Mouse (Mus musculus): ENCODE data around the gene Trub1. TPM values are rescaled to one million over a fixed set of nuclear protein-coding genes. Genes with fewer than 3 reads are reported as not detected.

Gene Trub1
- 20.6 and 24.1 TPM in 2 replicates for polyA plus RNA-seq (2015; fragmentation: Nextera tagmentation; extraction: Ambion mirVana)

DNA sequence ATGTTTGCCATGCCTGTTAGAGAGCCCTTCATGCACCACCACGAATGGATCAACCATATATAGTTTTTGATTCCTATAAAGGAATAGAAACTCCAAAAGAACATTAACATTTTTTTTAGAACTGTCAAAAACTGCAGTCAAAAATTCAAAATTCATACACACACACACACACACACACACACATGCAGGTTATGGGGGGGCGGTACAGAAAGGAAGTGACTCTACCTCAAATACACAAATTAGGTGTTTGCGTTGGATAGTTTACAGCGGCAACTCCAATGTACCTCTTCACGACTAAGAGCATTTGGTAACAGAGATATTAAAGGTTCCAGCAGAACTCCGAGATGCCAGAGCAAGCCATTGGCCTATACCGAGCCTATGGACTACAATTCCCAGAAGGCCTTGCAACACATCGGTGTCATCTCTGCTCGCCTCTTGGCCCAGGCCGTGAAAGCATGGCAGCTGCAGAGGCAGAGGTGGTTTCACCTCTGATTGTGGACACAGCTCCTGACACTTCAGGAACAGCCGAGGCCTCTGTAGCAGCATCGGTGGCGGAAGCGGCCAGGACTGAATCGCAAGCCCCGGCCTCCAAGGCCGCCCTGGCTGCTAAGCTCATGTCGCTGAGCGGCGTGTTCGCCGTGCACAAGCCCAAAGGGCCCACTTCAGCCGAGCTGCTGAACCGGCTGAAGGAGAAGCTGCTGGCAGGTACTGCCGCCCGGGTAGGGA, at the start of gene Trub1:
Trub1 (plus strand) TSS at position 421 of the 726 bp plus-strand sequence.
- no peaks in the 10 kb centered on the region for H3K27me3 ChIP-seq (replicated peaks)
- peak within 1 kb of the TSS; percentile 62 for H3K4me2 ChIP-seq (replicated peaks)
- peak within 1 kb of the TSS; percentile 18; the same call in 1 of the 2 replicates for H3K27ac ChIP-seq
- peak within 1 kb of the TSS; percentile 68 for H3K4me3 ChIP-seq (replicated peaks)
- no peaks in the 10 kb centered on the region for H3K36me3 ChIP-seq
- peak within 1 kb of the TSS; percentile 74 for H3K9ac ChIP-seq
- 5% methylated on average over 26 of the region's 26 CpGs for WGBS
- H3K9me3 ChIP-seq, result no peaks in the 10 kb centered on the region
- peaks cover 9% of the 10 kb centered on the region; the same call in 1 of the 2 replicates for H3K4me1 ChIP-seq (replicated peaks)
- ATAC-seq, result peak; percentile 99

- Histone ChIP-seq H3K4me1 (replicated peaks) (peaks cover 9% of the 10 kb centered on the region; the same call in 1 of the 2 replicates), H3K9me3 (no peaks in the 10 kb centered on the region), H3K27me3 (replicated peaks) (no peaks in the 10 kb centered on the region), H3K4me3 (replicated peaks) (no peak overlapping the region), H3K36me3 (no peaks in the 10 kb centered on the region), H3K27ac (0 out of 2 replicates have a peak overlapping the region, but pooled peaks have one; percentile 20), H3K4me2 (replicated peaks) (peak overlapping the region; percentile 33), H3K9ac (no peak overlapping the region)
- 11% methylated on average over 24 of the region's 24 CpGs for WGBS
- peak; percentile 90 for ATAC-seq
Measured at GRCm38 (mm10) chr19:57403700-57404501, 48.8 kb upstream of the Trub1 start.

- peak overlapping the region; percentile 31; the same call in 1 of the 2 replicates for H3K4me2 ChIP-seq (replicated peaks)
- ATAC-seq, result peak; percentile 31
- no peak overlapping the region for H3K9ac ChIP-seq
- no peak overlapping the region for H3K27ac ChIP-seq
- no peak overlapping the region for H3K4me3 ChIP-seq (replicated peaks)
- H3K4me1 ChIP-seq (replicated peaks), result peaks cover 9% of the 10 kb centered on the region; the same call in 1 of the 2 replicates
- no peaks in the 10 kb centered on the region for H3K9me3 ChIP-seq
- WGBS, result 22% methylated on average over 9 of the region's 9 CpGs
- no peaks in the 10 kb centered on the region for H3K36me3 ChIP-seq
- no peaks in the 10 kb centered on the region for H3K27me3 ChIP-seq (replicated peaks)
Measured at GRCm38 (mm10) chr19:57404502-57404848, 48.2 kb upstream of the Trub1 start.

GRCm38 (mm10) chr19:57407947-57408346, 44.8 kb upstream of the Trub1 start:
- Histone ChIP-seq H3K4me1 (replicated peaks) (peaks cover 21% of the 10 kb centered on the region), H3K9me3 (no peaks in the 10 kb centered on the region), H3K9ac (no peak overlapping the region), H3K27ac (no peak overlapping the region), H3K27me3 (replicated peaks) (no peaks in the 10 kb centered on the region), H3K4me3 (replicated peaks) (no peak overlapping the region), H3K4me2 (replicated peaks) (no peak overlapping the region), H3K36me3 (no peaks in the 10 kb centered on the region)
- no peak for ATAC-seq
- WGBS, result 96% methylated on average over 1 of the region's 1 CpGs

DNA sequence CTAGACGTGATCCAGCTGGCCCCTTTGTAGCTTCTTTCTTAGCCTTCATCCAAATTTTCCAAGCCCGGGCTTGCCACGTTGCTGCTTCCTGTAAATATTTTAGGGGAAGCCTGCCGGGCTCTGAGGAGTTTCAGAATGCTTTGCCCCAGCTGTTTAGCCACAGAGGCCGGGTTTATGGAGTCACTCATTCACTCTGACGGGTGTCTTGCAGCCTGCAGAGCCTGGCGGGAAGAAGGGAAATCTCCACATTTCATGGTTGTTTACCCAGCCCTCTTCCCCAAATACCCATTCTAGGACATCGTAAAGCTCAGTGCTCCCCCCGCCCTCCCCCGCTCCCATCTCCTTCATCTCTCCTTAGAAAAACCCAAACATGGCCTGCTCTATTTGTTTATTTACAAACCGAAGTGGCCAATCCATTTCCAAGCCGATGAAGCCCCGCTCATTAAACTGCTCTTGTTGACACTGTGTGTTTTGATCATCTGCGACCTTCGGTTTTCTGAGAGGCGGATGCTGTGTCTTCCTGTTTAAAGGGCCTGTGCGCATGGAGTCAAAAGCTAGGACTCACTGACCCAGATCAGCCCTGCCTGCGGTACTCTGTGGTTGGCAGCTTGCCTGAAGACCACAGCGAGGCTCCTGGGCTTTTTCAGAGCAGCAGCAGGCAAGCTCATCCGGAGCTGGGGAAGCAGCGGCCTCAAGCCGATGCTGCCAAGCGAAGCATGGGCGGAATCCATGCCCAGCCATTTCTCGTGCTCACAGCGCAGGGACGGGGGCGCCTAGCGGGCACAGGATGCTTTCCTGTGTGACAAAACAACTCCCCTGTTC, 41.1 kb upstream of the Trub1 start:
- Histone ChIP-seq H3K9me3 (no peaks in the 10 kb centered on the region), H3K4me3 (replicated peaks) (no peak overlapping the region), H3K4me2 (replicated peaks) (peak overlapping the region; percentile 50), H3K36me3 (no peaks in the 10 kb centered on the region), H3K27ac (peak overlapping the region; percentile 54), H3K27me3 (replicated peaks) (no peaks in the 10 kb centered on the region), H3K4me1 (replicated peaks) (peaks cover 15% of the 10 kb centered on the region), H3K9ac (peak overlapping the region; percentile 24)
- 11% methylated on average over 29 of the region's 29 CpGs for WGBS
- peak; percentile 80 for ATAC-seq

- Histone ChIP-seq H3K27me3 (replicated peaks) (no peaks in the 10 kb centered on the region), H3K9me3 (no peaks in the 10 kb centered on the region), H3K27ac (no peak overlapping the region), H3K9ac (no peak overlapping the region), H3K36me3 (no peaks in the 10 kb centered on the region), H3K4me3 (replicated peaks) (no peak overlapping the region), H3K4me1 (replicated peaks) (peaks cover 16% of the 10 kb centered on the region), H3K4me2 (replicated peaks) (no peak overlapping the region)
- 60% methylated on average over 3 of the region's 3 CpGs for WGBS
- ATAC-seq, result no peak
Measured at GRCm38 (mm10) chr19:57413170-57413569, 39.5 kb upstream of the Trub1 start.

DNA sequence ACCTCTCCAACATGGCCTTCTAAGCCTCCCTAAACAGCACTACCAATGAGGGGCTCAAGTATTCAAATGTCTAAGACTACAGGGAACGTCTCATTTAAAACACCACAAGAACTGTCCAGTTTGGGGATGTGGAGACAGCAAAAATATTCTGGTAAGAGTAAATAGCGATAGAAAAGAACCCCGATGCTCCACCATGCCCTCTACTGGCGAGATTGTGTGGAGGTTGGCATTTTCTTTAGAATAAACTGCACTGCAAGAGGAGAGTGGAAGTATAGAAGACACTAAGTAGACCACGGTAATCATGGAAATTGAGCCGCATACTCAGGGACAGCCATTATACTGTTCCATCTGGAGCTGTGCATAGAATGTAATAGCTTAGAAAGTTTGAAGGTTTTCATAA, 38.8 kb upstream of the Trub1 start:
- Histone ChIP-seq H3K36me3 (no peaks in the 10 kb centered on the region), H3K9me3 (no peaks in the 10 kb centered on the region), H3K9ac (no peak overlapping the region), H3K4me1 (replicated peaks) (peaks cover 16% of the 10 kb centered on the region), H3K4me2 (replicated peaks) (no peak overlapping the region), H3K27ac (no peak overlapping the region), H3K4me3 (replicated peaks) (no peak overlapping the region), H3K27me3 (replicated peaks) (no peaks in the 10 kb centered on the region)
- WGBS, result 86% methylated on average over 6 of the region's 6 CpGs
- ATAC-seq, result no peak

DNA sequence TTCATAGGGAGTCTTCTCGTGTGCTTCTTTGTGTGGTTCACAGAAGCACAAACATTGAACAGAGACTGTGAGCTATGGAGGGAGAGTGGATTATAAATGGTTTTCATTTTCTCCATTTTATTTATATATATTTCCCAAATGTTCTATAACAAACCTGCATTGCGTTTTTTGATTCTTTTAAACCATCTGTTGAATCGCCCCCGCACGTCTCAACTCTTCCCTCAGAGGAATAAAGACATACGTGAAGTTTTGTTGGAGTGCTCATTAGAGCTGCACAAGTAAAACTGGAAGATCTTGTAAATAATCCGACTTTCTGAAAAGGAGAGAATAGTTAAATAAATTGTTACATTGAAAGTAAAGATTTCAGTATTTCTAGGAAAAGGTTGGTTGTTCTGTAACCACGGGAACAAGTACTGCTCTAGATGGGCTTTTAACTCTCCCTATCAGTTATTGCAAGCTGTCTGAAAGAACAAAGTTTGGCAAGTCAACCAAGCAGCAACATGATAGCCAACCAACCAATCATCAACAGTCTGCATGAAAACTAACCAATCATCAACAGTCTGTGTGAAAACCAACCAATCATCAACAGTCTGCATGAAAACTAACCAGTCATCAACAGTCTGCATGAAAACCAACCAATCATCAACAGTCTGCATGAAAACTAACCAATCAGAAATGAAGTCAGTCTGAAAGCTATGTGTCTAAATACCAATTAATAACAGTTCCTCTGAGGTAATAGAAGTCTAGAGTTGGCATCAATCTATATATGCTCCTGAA, 37.5 kb upstream of the Trub1 start:
- H3K4me3 ChIP-seq (replicated peaks), result no peak overlapping the region
- no peak for ATAC-seq
- H3K36me3 ChIP-seq, result no peaks in the 10 kb centered on the region
- WGBS, result 80% methylated on average over 8 of the region's 8 CpGs
- no peaks in the 10 kb centered on the region for H3K27me3 ChIP-seq (replicated peaks)
- no peaks in the 10 kb centered on the region for H3K9me3 ChIP-seq
- no peak overlapping the region for H3K9ac ChIP-seq
- no peak overlapping the region for H3K27ac ChIP-seq
- peaks cover 16% of the 10 kb centered on the region for H3K4me1 ChIP-seq (replicated peaks)
- H3K4me2 ChIP-seq (replicated peaks), result no peak overlapping the region

DNA sequence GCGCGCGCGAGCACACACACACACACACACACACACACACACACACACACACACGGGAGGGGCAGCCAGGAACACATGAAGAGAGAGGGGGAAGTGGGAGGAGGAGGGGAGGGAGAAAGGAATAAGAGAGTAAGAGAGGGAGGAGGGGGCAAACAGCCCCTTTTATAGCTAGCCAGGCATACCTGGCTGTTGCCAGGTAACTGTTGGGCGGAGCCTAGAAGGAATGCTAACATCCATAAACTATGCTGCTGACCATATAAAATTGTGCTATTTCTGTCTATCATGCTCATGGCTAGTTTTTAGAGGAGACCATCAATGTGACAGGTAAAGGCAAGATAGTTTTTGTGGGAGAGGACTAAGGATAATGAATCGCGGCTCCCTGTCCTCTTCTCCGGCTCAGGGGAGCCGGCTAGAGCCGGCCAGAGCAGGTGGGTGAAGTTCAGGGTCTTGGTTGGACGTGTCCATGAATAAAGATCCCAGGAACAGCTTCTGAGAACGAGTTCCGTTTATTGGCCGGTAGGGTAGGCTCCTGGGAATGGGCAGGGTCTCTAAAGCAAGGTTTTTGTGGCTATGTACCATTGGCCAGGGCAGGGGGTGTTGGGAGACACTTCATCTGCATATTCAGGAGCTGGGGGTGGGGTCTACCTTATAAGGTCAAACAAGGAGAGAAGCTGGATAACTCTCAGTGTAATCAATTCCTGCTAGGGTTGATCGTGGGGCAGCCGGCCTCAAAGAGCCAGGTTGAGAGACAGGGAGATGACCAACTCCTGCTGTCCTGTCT, 34.7 kb upstream of the Trub1 start:
- 0 out of 2 replicates have a peak overlapping the region, but pooled peaks have one; percentile 5 for H3K9ac ChIP-seq
- H3K27ac ChIP-seq, result no peak overlapping the region
- no peaks in the 10 kb centered on the region for H3K27me3 ChIP-seq (replicated peaks)
- no peaks in the 10 kb centered on the region for H3K36me3 ChIP-seq
- peaks cover 3% of the 10 kb centered on the region; the same call in 1 of the 2 replicates for H3K4me1 ChIP-seq (replicated peaks)
- peak overlapping the region; percentile 25 for H3K4me3 ChIP-seq (replicated peaks)
- peak; percentile 78 for ATAC-seq
- no peaks in the 10 kb centered on the region for H3K9me3 ChIP-seq
- peak overlapping the region; percentile 56 for H3K4me2 ChIP-seq (replicated peaks)
- 22% methylated on average over 17 of the region's 17 CpGs for WGBS

DNA sequence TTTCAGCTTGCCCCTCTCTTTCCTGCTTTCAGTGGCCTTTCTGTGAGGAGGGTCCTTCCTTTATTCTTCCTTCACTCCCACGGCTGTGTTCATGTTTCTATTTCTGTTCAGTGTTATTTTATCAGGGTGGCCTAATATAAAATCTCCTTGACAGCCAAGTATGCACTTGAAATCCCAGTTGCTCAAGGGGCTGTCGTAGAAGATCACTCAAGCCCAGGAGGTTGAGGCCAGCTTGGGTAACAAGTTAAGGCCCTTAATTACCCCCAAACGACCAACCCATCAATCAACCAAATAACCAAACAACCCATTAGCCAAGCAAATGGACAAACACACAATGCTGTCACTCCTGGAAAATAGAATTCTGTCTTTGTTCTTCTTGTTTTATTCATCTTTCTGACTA, 29.3 kb upstream of the Trub1 start:
- no peak for ATAC-seq
- Histone ChIP-seq H3K4me2 (replicated peaks) (no peak overlapping the region), H3K27ac (no peak overlapping the region), H3K4me1 (replicated peaks) (no peaks in the 10 kb centered on the region), H3K36me3 (no peaks in the 10 kb centered on the region), H3K27me3 (replicated peaks) (no peaks in the 10 kb centered on the region), H3K9me3 (no peaks in the 10 kb centered on the region), H3K9ac (no peak overlapping the region), H3K4me3 (replicated peaks) (no peak overlapping the region)
- 39% methylated on average over 3 of the region's 3 CpGs for WGBS

DNA sequence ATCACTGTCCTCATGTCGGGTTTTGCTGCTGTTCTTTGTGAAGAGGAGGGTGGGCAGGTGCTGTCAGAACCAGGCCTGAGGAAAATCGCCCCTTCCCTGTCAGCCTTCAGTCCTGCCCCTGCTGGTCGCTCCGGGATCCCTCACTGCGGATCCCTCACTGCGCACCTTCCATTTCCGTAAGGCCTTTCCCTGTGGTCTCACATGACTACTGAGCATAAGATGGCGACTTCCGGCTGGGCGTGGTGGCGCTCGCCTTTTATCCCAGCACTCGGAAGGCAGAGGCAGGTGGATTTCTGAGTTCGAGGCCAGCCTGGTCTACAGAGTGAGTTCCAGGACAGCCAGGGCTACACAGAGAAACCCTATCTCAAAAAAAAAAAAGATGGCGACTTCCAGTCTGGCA, 27.4 kb upstream of the Trub1 start:
- Histone ChIP-seq H3K9ac (no peak overlapping the region), H3K36me3 (no peaks in the 10 kb centered on the region), H3K4me1 (replicated peaks) (no peaks in the 10 kb centered on the region), H3K4me3 (replicated peaks) (no peak overlapping the region), H3K9me3 (no peaks in the 10 kb centered on the region), H3K4me2 (replicated peaks) (no peak overlapping the region), H3K27me3 (replicated peaks) (no peaks in the 10 kb centered on the region), H3K27ac (no peak overlapping the region)
- WGBS, result 94% methylated on average over 15 of the region's 15 CpGs
- no peak for ATAC-seq

All from intestine, embryonic 15.5 days (tissue).